Mouse (Mus musculus): ENCODE data around the gene Ddx55. TPM values are rescaled to one million over a fixed set of nuclear protein-coding genes. Genes with fewer than 3 reads are reported as not detected.

Ddx55 gene
- 10 to 100 TPM; 22.8 to 25.5 TPM for total RNA-seq (2021)
- long read RNA-seq, experiment 1, transcript Ddx55-201 (14 exons, 2,799 nt), result major isoform, 13 of 19 reads
- long read RNA-seq, experiment 1, partial matches to known transcripts, result 2 of 19 reads
- long read RNA-seq, experiment 1, other reads (novel, unspliced or antisense), result 4 of 19 reads
- long read RNA-seq, experiment 2, transcript Ddx55-201 (14 exons, 2,799 nt), result major isoform, 19 of 31 reads
- long read RNA-seq, experiment 2, partial matches to known transcripts, result 5 of 31 reads
- long read RNA-seq, experiment 2, other reads (novel, unspliced or antisense), result 7 of 31 reads

- peak; percentile 91 for DNase-seq (ENCODE audit: low spot score in 2 of 2)
Measured at GRCm38 (mm10) chr5:124552558-124553307, at the start of gene Ddx55. Gene Ddx55 (plus strand): TSS chr5:124552864.

- DNase-seq (ENCODE audit: low spot score in 2 of 2), result peak; percentile 34 to 77
Measured at GRCm38 (mm10) chr5:124503742-124504141, 48.9 kb upstream of the Ddx55 start.

DNA sequence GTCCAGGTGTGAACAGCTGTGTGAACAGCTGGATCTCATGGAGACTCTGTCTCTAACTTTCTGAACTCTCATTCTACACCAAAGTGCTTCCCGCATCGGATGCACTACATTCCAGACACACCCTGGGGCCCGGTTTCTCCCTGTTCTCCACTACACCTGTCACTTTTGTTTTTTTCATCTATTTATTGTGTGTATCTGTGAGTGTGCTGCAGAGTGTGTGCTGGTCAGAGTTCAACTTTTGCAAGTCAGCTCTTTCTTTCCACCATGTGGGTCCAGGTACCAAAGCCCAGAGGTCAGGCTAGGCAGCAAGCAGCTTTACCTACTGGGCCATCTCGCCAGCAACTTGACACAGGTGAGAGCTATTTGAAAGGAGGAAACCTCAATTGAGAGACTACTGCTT, 47.4 kb upstream of the Ddx55 start:
- DNase-seq (ENCODE audit: low spot score in 2 of 2), result no peak

GRCm38 (mm10) chr5:124506731-124507359, 45.8 kb upstream of the Ddx55 start:
- DNase-seq (ENCODE audit: low spot score in 2 of 2), result no peak

DNA sequence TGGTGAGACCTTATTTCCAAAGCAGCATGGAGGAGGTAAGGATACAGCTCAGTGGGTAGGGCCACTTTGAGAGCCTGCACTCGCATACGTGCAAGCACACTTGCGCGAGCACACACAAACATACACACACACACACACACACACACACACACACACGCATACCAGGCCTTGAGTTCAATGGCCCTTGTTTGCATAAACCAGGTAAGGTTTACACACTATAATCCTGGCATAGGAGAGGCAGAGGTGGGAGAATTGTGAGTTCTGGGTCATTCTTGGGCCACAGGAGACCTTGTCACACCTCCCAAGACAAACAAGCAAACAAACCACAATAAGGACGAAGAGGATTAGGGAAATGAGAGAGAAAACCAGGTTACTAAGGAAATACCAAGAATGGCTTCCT, 43.5 kb upstream of the Ddx55 start:
- no peak for DNase-seq (ENCODE audit: low spot score in 2 of 2)

DNA sequence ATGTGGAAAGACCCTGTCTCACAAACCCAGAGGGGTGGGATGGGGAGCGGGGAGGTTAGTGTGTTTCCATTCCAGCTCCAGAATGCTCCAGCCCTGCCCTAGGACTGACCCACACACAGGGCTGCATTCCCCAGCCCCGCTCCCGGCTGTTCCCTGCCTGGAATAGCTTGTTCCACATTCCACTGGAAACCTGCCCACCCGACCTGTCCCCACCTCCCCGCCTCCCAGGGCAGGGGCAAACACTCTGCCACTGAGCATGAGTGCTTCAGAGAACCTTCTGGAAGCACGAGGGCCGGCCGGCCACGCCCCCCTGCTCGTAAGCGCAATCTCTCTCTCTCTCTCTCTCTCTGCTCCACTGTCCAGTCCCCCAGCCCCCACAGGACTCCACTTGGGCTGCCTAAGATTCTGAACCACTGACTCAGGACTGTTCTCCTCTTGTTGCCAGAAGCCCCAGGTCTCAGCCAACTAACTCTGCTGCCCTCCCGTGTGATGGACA, 42.9 kb upstream of the Ddx55 start:
- DNase-seq (ENCODE audit: low spot score in 2 of 2), result no peak

DNA sequence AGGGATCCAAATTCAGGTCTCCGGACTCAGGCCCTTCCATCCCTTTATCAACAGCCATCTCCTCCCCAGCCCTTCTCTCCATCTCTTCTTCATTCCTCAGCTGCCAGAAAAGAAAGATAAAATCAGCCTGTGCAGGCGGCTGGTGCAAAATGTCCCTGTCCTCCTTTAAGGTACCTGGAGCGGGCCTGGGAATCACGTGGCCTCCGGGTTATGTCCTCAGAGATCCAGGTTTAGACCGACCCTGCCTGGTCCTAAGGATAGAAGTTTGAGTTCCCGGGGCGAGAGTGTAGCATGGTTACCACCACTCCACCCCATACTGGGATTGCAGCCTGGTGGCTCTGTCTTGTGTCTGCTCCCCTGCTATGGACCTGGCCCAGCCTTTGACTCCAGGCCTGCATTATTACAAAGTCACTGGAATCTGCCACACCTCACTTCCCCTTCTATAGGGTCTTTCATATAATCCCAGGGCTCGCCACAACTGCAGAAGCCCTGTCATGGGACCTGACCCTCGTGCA, 42.1 kb upstream of the Ddx55 start:
- no peak for DNase-seq (ENCODE audit: low spot score in 2 of 2)

GRCm38 (mm10) chr5:124515789-124516188, 36.9 kb upstream of the Ddx55 start:
- no peak for DNase-seq (ENCODE audit: low spot score in 2 of 2)

GRCm38 (mm10) chr5:124518648-124519047, 34.0 kb upstream of the Ddx55 start:
- DNase-seq (ENCODE audit: low spot score in 2 of 2), result peak; percentile 63 to 81

GRCm38 (mm10) chr5:124521588-124521987, 31.1 kb upstream of the Ddx55 start:
- no peak for DNase-seq (ENCODE audit: low spot score in 2 of 2)

GRCm38 (mm10) chr5:124523032-124523431, 29.6 kb upstream of the Ddx55 start:
- DNase-seq (ENCODE audit: low spot score in 2 of 2), result no peak

GRCm38 (mm10) chr5:124524943-124525342, 27.7 kb upstream of the Ddx55 start:
- DNase-seq (ENCODE audit: low spot score in 2 of 2), result no peak

DNA sequence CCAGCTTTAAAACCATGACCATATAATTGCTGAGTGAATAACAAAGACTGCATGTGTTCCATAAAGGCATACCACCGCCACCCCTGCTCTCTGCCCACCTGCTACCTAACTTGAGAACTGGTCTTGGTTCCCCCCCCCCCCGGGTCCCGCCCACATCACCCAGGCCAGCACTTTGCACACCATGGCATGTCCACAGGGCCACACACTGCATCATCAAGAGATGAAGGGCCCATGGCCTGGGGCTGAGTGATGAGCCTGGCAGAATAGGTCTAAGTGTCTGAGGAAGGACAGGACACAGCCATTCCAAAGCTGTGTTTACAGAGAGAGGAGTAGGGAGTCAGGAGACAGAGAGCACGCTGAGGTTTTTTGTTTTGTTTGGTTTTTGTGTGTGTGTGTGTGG, 24.3 kb upstream of the Ddx55 start:
- no peak for DNase-seq (ENCODE audit: low spot score in 2 of 2)

DNA sequence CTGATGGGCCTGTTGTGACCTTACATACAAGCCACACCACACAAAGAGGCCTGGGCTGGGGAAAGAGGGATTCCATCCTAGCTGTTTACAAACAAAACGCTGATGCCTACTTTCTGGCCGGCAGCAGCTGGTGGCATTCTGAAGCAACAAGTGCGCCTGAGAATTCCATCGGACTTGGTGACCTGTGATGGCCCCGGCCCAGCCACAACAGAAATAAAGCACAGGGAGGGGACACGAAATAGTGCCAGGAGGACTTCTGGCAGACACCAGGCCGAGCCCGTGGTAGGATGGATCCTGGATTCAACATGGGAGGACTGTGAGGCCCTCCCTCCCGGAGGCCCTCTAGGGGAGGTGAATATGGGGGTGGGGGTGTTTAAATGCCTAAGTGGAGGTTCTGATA, 23.9 kb upstream of the Ddx55 start:
- DNase-seq (ENCODE audit: low spot score in 2 of 2), result no peak

DNA sequence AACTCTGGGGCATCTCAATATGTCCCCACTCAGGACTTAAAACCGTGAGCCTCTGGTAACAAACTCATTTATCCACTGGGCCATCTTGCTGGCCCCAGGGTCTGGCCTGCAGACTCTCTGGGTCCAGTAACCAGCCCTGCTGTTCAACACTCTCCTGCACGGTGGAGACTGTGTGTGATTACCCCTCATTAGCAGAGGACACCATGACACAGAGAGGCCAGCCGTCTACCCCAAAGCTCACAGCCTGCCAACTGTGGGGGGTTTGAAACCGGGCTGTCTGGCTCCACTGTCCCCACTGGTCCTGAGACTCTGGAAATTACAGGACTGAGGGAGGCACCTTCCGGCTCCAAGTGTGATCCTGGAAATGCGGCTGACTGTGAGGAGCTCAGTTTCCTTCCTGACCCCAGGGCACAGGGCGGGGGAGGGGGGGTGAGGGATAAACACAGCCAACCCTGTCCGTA, 23.4 kb upstream of the Ddx55 start:
- DNase-seq (ENCODE audit: low spot score in 2 of 2), result no peak

DNA sequence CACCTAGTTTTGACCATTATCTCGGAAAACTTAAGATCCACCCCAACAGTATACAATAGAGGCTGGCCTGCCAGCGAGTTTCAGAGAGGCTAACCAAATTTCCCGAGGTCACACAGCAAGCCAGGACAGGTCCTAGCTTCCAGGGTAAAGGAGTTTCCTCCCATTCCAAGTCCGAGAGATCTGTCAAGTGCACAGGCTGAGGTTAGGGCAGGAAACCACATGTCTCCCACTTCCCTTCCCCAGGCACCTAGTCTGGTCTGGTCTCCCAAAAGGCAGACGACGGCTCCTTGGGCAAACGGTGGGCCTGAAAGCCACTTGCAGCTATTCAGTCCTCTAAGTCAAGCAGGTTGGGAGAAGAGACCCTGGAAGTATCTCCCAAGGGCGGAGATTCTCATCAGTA, 23.0 kb upstream of the Ddx55 start:
- DNase-seq (ENCODE audit: low spot score in 2 of 2), result no peak

GRCm38 (mm10) chr5:124530655-124531582, 21.7 kb upstream of the Ddx55 start, which contains the start of gene Rilpl1:
Gene Rilpl1 (minus strand): TSS chr5:124531391.
- peak; percentile 74 to 83 for DNase-seq (ENCODE audit: low spot score in 2 of 2)

DNA sequence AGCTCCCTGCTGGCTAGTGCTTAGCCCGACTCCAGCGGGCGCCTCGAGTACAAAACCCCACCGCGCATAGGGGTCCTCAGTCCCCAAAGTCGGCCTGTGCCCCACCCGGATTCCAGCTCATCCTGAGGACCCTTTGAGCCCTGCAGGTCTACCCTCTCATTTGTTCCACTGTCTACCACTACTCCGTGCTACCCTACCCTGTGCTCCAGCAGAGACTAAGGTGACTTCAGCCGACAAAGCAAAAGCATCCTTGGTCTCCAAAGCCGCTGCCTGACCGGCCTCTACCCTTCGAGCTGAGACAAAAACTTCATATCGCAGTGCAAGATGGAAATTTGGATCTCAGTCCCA, 21.1 kb upstream of the Ddx55 start:
- DNase-seq (ENCODE audit: low spot score in 2 of 2), result no peak

DNA sequence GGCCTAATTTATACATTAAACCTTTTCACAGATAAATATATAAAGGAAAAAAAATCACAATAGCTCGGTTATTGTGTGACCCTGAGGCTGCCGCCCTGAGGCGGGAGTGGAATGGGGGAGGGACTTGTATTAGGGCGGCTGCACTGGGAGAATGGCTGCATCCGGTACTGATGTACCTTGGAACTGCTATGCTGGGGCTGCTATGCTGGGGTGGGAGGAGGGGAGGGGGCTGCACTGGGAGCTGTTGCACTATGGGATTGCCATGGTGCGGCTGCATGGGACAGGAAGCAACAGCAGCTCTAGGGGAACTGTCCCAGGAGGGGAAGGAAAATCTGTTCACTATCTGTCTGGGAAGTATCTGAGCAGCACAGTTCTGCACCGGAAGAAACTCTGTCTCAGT, 20.2 kb upstream of the Ddx55 start:
- no peak for DNase-seq (ENCODE audit: low spot score in 2 of 2)

- DNase-seq (ENCODE audit: low spot score in 2 of 2), result no peak
Measured at GRCm38 (mm10) chr5:124535016-124535415, 17.6 kb upstream of the Ddx55 start.

DNA sequence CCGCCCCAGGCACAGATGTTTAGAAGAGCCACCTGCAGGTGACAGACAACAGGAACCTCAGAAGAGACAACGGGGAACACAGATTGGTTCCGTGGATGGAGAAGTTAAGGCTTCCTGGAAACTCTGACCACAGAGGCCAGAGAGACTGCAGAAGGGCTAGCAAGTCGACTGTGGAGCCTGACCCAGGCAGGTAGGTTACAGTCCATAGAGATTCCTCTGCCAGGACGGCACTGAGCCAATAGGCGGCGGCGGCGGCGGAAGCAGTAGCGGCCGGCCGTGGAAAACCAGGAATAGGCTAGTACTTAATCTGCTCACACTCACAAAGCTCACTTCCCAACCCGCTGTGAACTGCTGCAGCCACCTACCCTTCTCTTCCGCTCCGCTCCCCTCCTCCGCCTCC, 15.9 kb upstream of the Ddx55 start:
- DNase-seq (ENCODE audit: low spot score in 2 of 2), result no peak
